Mouse (Mus musculus): ENCODE results near the gene Pttg1ip. TPM values are rescaled to one million over a fixed set of nuclear protein-coding genes. Genes with fewer than 3 reads are reported as not detected.

The Pttg1ip gene
- 135 and 143 TPM in 2 replicates for polyA plus RNA-seq (2014; fragmentation: Nextera tagmentation; extraction: Ambion mirVana)

DNA sequence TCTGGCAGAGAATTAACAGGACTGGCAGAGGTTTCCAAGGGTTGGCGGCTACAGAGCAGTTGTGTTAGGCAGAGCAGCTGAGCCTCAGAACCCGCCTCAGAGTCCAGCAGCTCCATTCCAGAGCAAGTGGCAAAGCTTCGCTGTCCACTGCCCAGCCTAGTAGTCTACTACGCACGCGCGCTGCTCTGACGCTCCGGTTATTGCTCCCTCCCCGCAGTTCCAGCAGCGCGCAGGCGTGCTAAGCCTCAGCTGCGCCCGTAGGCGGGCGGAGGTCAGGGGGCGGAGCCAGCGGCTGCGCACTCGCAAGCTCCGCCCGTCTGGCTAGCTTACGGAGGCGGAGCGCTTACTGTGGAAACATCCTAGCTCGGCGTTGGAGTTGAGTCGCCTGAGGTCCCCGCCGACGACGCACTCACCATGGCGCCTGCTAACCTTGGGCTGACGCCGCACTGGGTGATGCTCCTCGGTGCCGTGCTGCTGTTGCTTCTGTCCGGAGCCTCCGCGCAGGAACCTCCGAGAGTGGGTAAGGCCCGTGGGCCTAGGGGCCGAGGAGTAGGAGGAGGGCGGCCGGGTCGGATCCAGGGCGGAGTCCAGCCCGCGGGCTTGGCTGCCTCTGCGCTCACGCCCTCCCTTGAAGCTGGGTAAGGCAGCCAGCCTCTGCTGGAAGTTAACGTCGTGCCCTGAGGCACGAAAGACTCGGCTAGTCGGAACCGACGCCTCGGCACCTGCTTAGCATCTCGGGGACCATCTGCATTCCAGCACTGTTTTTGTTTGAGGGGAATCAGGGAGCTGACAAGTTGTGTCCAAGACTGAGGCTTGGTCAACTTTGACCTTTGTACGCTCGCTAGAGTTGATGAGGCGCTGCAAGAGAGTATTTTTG, at the start of gene Pttg1ip:
Pttg1ip (plus strand) TSS at position 313 of the 877 bp plus-strand sequence.
- DNase-seq (ENCODE audit: low spot score) (peak; percentile 99), ATAC-seq (ENCODE audit: low read depth) (peak; percentile 99)
- Histone ChIP-seq H3K27me3 (replicated peaks; ENCODE audit: control insufficient read depth, insufficient read depth, low read length) (no peaks in the 10 kb centered on the region), H3K4me2 (ENCODE audit: low read depth, low read length) (peak within 1 kb of the TSS; percentile 83), H3K4me1 (ENCODE audit: control insufficient read depth, insufficient read depth, low read length) (peaks cover 17% of the 10 kb centered on the region), H3K9ac (ENCODE audit: low read depth, low read length) (peak within 1 kb of the TSS; percentile 81), H3K4me3 (ENCODE audit: low read depth, low read length) (peak within 1 kb of the TSS; percentile 75), H3K36me3 (ENCODE audit: control insufficient read depth, insufficient read depth, low read length) (peaks cover 6% of the 10 kb centered on the region; the same call in 1 of the 2 replicates), H3K9me3 (ENCODE audit: control insufficient read depth, low read length) (no peaks in the 10 kb centered on the region), H3K27ac (replicated peaks; ENCODE audit: low read depth, low read length) (peak within 1 kb of the TSS; percentile 89)
- WGBS = 1% methylated on average over 51 of the region's 64 CpGs

DNA sequence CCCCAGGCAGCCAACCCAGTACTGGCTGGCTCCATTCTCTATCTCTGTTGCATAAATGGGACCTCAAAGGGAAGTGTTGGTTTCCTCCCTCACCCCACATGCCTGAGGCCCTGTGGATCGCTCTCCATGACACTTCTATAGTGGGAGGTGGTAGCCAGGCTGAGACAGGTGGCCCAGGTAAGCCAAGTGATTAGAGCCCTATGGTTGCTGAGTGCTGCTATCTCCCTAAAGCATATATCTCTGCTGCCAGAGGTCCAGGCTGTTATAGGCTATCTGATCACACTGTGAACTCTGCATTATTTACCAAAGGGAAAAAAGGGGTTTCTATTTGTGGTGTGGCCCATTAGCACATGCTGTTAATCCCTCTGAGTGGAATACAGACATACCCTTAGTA, 49.5 kb upstream of the Pttg1ip start:
- DNase-seq (ENCODE audit: low spot score) (no peak), ATAC-seq (ENCODE audit: low read depth) (no peak)
- Histone ChIP-seq H3K27me3 (replicated peaks; ENCODE audit: control insufficient read depth, insufficient read depth, low read length) (no peaks in the 10 kb centered on the region), H3K36me3 (ENCODE audit: control insufficient read depth, insufficient read depth, low read length) (no peaks in the 10 kb centered on the region), H3K27ac (replicated peaks; ENCODE audit: low read depth, low read length) (no peak overlapping the region), H3K4me2 (ENCODE audit: low read depth, low read length) (no peak overlapping the region), H3K4me1 (ENCODE audit: control insufficient read depth, insufficient read depth, low read length) (no peaks in the 10 kb centered on the region), H3K9ac (ENCODE audit: low read depth, low read length) (no peak overlapping the region), H3K9me3 (ENCODE audit: control insufficient read depth, low read length) (no peaks in the 10 kb centered on the region), H3K4me3 (ENCODE audit: low read depth, low read length) (no peak overlapping the region)
- WGBS = 76% methylated on average over 1 of the region's 1 CpGs

DNA sequence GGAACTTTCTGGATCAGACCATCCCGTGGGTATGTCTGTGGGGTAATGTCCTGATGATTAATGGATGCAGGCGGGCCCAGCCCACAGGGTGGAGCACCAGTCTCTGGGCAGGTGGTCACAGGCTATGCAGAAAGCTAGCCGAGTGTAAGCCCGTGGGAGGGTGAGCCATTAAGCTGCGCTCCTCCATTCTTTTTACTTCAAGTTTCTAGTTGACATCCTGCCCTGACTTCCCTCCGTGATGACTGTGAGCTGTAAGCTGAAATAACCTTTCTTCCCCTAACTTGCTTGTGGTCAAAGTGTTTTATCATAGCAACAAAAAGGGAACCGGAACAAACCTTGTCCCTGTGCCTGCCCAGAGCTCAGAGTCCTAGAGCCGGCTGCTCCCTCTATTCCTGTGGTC, 44.8 kb upstream of the Pttg1ip start:
- WGBS = 69% methylated on average over 8 of the region's 8 CpGs
- Histone ChIP-seq H3K9ac (ENCODE audit: low read depth, low read length) (no peak overlapping the region), H3K36me3 (ENCODE audit: control insufficient read depth, insufficient read depth, low read length) (no peaks in the 10 kb centered on the region), H3K9me3 (ENCODE audit: control insufficient read depth, low read length) (no peaks in the 10 kb centered on the region), H3K4me1 (ENCODE audit: control insufficient read depth, insufficient read depth, low read length) (no peaks in the 10 kb centered on the region), H3K27me3 (replicated peaks; ENCODE audit: control insufficient read depth, insufficient read depth, low read length) (no peaks in the 10 kb centered on the region), H3K27ac (replicated peaks; ENCODE audit: low read depth, low read length) (no peak overlapping the region), H3K4me3 (ENCODE audit: low read depth, low read length) (no peak overlapping the region), H3K4me2 (ENCODE audit: low read depth, low read length) (no peak overlapping the region)
- ATAC-seq (ENCODE audit: low read depth) (no peak), DNase-seq (ENCODE audit: low spot score) (no peak)

DNA sequence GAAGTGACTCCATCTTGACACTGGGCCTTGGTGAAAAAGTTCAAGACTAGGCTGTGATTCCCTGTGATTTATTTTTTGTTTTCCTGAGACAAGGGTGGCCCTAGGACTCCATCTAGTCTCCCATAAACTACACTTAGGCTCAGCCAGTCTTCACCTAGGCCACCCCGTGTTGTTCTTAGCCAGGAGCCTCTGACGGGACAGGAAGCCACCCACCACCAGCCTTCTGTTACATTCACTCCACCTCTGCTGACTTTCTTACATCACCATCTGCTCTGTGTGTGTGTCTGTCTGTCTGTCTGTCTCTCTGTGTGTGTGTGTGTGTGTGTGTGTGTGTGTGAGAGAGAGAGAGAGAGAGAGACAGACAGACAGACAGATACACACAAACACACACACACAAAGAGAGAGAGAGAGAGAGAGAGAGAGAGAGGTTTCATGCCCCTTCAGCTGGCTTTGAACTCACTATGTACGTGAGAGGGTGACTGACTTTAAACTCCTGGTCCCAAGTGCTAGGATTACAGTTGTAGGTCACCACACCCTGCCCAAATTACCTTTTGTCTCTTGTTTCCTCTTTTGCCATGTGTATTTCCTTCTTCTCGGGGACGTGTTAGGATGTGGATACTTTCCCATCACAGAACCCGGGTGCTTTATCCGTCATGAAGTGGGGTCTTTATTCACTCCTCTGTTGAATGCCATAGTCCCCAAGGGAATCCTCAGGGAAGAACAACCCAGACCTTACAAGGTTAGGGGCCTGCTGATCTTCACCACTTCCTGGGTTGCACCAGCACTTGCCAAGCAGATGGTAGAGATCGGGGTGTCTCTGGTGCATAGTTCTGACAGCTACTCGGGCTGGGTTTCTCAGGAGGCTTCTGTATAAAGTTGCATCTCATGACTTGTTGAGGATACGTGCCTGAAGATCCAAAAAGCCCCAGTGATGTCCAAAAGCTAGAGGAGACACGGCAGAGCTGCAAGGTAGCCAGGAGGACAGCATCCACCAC, 44.0 kb upstream of the Pttg1ip start:
- no peak for DNase-seq (ENCODE audit: low spot score)
- no peak overlapping the region for H3K4me3 ChIP-seq (ENCODE audit: low read depth, low read length)
- no peak overlapping the region for H3K4me2 ChIP-seq (ENCODE audit: low read depth, low read length)
- 82% methylated on average over 11 of the region's 11 CpGs for WGBS
- H3K27me3 ChIP-seq (replicated peaks; ENCODE audit: control insufficient read depth, insufficient read depth, low read length) = no peaks in the 10 kb centered on the region
- no peaks in the 10 kb centered on the region for H3K36me3 ChIP-seq (ENCODE audit: control insufficient read depth, insufficient read depth, low read length)
- no peaks in the 10 kb centered on the region for H3K9me3 ChIP-seq (ENCODE audit: control insufficient read depth, low read length)
- no peak overlapping the region for H3K27ac ChIP-seq (replicated peaks; ENCODE audit: low read depth, low read length)
- no peak for ATAC-seq (ENCODE audit: low read depth)
- H3K4me1 ChIP-seq (ENCODE audit: control insufficient read depth, insufficient read depth, low read length) = no peaks in the 10 kb centered on the region
- H3K9ac ChIP-seq (ENCODE audit: low read depth, low read length) = no peak overlapping the region

DNA sequence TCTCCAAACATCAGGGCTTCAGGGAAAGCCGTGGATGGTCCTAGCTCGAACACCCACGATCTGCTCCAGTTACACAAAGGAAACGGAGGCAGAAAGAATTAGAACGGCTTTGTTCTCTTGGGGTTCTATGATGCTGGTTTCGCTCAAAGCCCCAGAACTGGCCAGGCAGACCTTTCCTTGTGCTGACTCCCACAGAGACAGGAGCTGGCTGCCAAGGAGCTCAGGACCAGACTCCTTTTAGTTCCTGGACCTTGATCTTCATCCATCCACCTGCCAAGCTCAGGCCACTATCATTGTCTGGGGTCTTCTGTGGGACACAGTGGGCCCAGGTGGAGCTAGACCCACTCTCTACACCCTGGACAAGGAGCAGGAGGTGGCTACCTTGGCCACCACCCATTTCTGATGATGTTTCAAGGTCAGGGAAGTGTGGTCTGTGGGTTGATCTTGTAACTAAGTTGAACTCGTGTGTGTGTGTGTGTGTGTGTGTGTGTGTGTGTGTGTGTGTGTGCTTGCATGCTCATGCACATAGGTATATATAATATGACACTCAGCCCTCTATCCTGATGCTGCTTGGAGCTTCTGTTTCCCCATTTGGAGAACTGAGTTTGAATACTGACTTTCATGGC, 42.1 kb upstream of the Pttg1ip start:
- no peak overlapping the region for H3K27ac ChIP-seq (replicated peaks; ENCODE audit: low read depth, low read length)
- no peaks in the 10 kb centered on the region for H3K9me3 ChIP-seq (ENCODE audit: control insufficient read depth, low read length)
- no peak overlapping the region for H3K4me3 ChIP-seq (ENCODE audit: low read depth, low read length)
- no peak overlapping the region for H3K9ac ChIP-seq (ENCODE audit: low read depth, low read length)
- no peak overlapping the region for H3K4me2 ChIP-seq (ENCODE audit: low read depth, low read length)
- H3K27me3 ChIP-seq (replicated peaks; ENCODE audit: control insufficient read depth, insufficient read depth, low read length) = no peaks in the 10 kb centered on the region
- H3K4me1 ChIP-seq (ENCODE audit: control insufficient read depth, insufficient read depth, low read length) = no peaks in the 10 kb centered on the region
- no peaks in the 10 kb centered on the region for H3K36me3 ChIP-seq (ENCODE audit: control insufficient read depth, insufficient read depth, low read length)
- WGBS = 73% methylated on average over 7 of the region's 7 CpGs
- ATAC-seq (ENCODE audit: low read depth) = no peak
- no peak for DNase-seq (ENCODE audit: low spot score)

DNA sequence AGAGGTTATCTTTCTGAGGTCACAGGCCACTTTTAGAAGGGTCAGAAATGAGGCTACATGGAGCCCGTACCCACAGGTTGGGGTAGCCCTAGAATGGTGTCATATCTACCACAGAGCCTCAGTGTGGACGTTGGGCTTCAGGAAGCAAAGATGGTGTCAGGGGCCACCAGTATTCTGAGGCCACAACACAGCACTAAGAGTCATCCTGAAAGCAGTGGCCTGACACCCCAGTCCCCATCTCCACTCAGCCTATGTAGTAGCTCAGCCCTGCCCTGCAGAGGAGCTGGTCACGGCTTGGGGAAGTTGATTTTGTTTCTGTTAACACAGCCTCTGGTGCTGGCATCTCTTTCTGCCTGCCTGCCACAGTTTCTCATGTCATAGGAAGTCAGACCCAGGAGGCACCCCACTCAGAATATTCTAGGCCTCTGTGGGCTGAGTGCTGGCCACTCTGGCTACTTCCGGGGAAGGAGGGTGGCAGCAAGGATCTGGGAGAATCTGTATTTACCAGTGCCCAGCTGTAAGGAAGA, 40.9 kb upstream of the Pttg1ip start:
- H3K4me2 ChIP-seq (ENCODE audit: low read depth, low read length) = no peak overlapping the region
- ATAC-seq (ENCODE audit: low read depth) = no peak
- H3K27ac ChIP-seq (replicated peaks; ENCODE audit: low read depth, low read length) = no peak overlapping the region
- H3K9ac ChIP-seq (ENCODE audit: low read depth, low read length) = no peak overlapping the region
- H3K27me3 ChIP-seq (replicated peaks; ENCODE audit: control insufficient read depth, insufficient read depth, low read length) = no peaks in the 10 kb centered on the region
- no peaks in the 10 kb centered on the region for H3K4me1 ChIP-seq (ENCODE audit: control insufficient read depth, insufficient read depth, low read length)
- DNase-seq (ENCODE audit: low spot score) = no peak
- no peaks in the 10 kb centered on the region for H3K36me3 ChIP-seq (ENCODE audit: control insufficient read depth, insufficient read depth, low read length)
- H3K9me3 ChIP-seq (ENCODE audit: control insufficient read depth, low read length) = no peaks in the 10 kb centered on the region
- H3K4me3 ChIP-seq (ENCODE audit: low read depth, low read length) = no peak overlapping the region
- WGBS = 86% methylated on average over 4 of the region's 4 CpGs

DNA sequence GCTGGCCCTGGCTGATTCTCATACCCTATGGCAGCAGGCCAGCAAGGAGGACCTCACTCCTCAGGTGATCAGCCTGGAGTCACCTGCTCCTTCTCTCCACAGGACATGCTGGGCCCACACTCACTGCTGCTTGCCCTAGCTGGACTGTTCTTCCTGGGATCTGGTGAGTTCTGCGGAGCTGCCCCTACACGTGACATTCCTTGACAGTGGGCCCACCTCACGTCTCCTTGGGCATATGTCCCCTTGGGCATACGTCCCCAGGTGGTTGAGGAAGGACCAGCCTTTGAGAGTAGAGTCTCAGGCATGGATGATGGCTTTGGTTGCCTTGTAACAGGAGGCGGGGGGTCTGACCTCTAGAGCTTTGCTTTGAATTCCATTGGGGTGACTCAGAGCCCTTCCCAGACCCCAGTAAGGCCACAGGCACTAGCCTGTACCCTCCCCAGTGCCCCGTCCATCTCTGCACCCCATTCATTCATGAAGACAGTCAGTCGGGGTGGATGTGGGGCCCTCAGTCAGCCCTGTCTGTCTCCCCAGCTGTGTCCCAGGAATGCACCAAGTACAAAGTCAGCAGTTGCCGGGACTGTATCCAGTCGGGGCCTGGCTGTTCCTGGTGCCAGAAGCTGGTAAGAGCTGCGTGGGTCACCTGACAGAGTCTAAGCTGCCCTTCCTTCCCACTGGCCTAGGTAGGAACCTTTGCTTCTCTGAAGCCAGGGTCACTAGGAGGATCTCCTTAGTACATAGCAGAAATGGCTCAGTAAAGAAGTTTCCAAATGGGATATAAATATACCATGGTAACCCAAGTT, 39.5 kb upstream of the Pttg1ip start:
- Histone ChIP-seq H3K27me3 (replicated peaks; ENCODE audit: control insufficient read depth, insufficient read depth, low read length) (no peaks in the 10 kb centered on the region), H3K9ac (ENCODE audit: low read depth, low read length) (no peak overlapping the region), H3K4me1 (ENCODE audit: control insufficient read depth, insufficient read depth, low read length) (no peaks in the 10 kb centered on the region), H3K4me3 (ENCODE audit: low read depth, low read length) (no peak overlapping the region), H3K36me3 (ENCODE audit: control insufficient read depth, insufficient read depth, low read length) (no peaks in the 10 kb centered on the region), H3K4me2 (ENCODE audit: low read depth, low read length) (no peak overlapping the region), H3K27ac (replicated peaks; ENCODE audit: low read depth, low read length) (no peak overlapping the region), H3K9me3 (ENCODE audit: control insufficient read depth, low read length) (no peaks in the 10 kb centered on the region)
- DNase-seq (ENCODE audit: low spot score) (no peak), ATAC-seq (ENCODE audit: low read depth) (no peak)
- 77% methylated on average over 10 of the region's 10 CpGs for WGBS
